Mouse (Mus musculus) stomach, embryonic 16.5 days (tissue): ENCODE data around the gene Slc40a1. TPM values are rescaled to one million over a fixed set of nuclear protein-coding genes. Genes with fewer than 3 reads are reported as not detected.
A peak's percentile ranks its signal among the peaks of the same experiment; 100 is the strongest.

ENCODE experiments used
- ATAC-seq: fragments of 200-750 bp; cut with Nextera tagmentation; 2 replicates; pipeline ENCODE4 v1.8.0; 2017; ENCODE audit warnings: moderate number of reproducible peaks, moderate TSS enrichment; ENCODE audit not compliant: insufficient read depth, low FRiP score
- H3K27ac ChIP-seq: fragments of 300-500 bp; sonication (generic); 2 replicates; pipeline ENCODE4 v1.5.1; 2014; ENCODE audit warnings: low read length
- H3K27me3 ChIP-seq: fragments of 300-500 bp; sonication (generic); 2 replicates; pipeline ENCODE4 v1.6.1; 2014; ENCODE audit warnings: low read length, control low read depth, mixed read lengths; ENCODE audit not compliant: control insufficient read depth, insufficient read depth
- H3K36me3 ChIP-seq: fragments of 300-500 bp; sonication (generic); 2 replicates; pipeline ENCODE4 v1.6.1; 2014; ENCODE audit warnings: low read length; ENCODE audit not compliant: control insufficient read depth, insufficient read depth
- H3K4me1 ChIP-seq: fragments of 300-500 bp; sonication (generic); 2 replicates; pipeline ENCODE4 v1.6.1; 2014; ENCODE audit warnings: low read length, control low read depth, mixed read lengths; ENCODE audit not compliant: control insufficient read depth, insufficient read depth
- H3K4me2 ChIP-seq: fragments of 300-500 bp; sonication (generic); 2 replicates; pipeline ENCODE4 v1.6.1; 2014; ENCODE audit warnings: low read depth, low read length, mixed read lengths
- H3K4me3 ChIP-seq: fragments of 300-500 bp; sonication (generic); replicated peaks from 2 replicates; pipeline ENCODE4 v1.5.1; 2014; ENCODE audit warnings: mild to moderate bottlenecking, low read length
- H3K9ac ChIP-seq: fragments of 300-500 bp; sonication (generic); 2 replicates; pipeline ENCODE4 v1.6.1; 2014; ENCODE audit warnings: low read length
- H3K9me3 ChIP-seq: fragments of 300-500 bp; sonication (generic); replicated peaks from 2 replicates; pipeline ENCODE4 v1.6.1; 2016; ENCODE audit warnings: low read length, control low read depth; ENCODE audit not compliant: control insufficient read depth
- WGBS: fragments of 180-500 bp; shearing (Covaris S2); extraction: QIAGEN DNeasy Blood & Tissue Kit; methylation state at CpG from one replicate; pipeline ENCODE4 v1.1.7; 2014; 5-methylcytosine and 5-hydroxymethylcytosine counted together
- polyA plus RNA-seq: library from polyadenylated mRNA; unstranded; fragments of >200 nt; fragmentation: Nextera tagmentation; extraction: Ambion mirVana; gene quantifications from 2 replicates; pipeline ENCODE4 v1.2.1, GENCODE M21; 2015

Gene Slc40a1
- polyA plus RNA-seq, result 123 and 142 TPM in 2 replicates

DNA sequence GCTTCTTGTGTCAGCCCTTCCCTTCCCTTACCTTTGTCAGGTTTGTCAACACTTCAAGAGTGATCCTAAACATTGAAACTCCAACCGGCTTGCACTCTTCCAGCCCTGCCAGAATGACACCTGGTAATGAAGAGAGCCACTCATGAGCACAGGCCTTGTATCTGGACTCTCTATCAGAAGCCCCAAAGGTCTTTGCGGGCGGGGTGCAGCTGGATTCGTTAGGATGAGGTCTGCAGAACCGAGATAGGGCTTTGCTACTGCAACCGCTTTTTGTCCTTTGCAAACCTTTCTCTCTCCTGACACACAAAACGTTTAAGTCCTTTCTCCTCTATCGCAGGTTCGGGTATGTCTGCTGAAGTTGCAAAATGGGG lies at the start of gene Slc40a1:
Slc40a1 (minus strand) TSS at position 131 of the 371 bp plus-strand sequence.
- Histone ChIP-seq H3K4me1 (peaks cover 10% of the 10 kb centered on the region), H3K27ac (peak within 1 kb of the TSS; percentile 70), H3K4me3 (peak within 1 kb of the TSS; percentile 68), H3K9ac (peak within 1 kb of the TSS; percentile 75), H3K27me3 (no peaks in the 10 kb centered on the region), H3K4me2 (peak within 1 kb of the TSS; percentile 59), H3K36me3 (no peaks in the 10 kb centered on the region), H3K9me3 (no peaks in the 10 kb centered on the region)
- 39% methylated on average over 9 of the region's 9 CpGs for WGBS
- peak; percentile 22; the same call in 1 of the 2 replicates for ATAC-seq

DNA sequence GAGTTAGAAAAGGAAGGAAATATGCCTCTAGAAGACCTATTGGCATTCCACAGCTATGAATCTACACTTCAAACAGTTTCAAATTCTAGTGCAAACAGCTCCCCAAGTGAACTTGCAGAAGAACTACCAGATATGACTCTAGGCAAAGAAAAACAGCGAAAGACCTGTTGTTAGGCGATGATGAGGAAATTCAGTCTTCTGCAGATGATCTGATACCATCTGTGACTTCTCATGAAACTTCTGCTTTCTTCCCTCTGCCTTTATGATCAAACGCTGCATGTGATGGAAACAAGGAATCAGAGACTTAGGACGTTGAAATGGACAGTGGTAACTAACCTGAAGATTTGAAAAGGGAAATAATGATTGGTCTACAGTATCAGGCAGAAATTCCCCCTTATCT lies 45.0 kb upstream of the Slc40a1 start:
- Histone ChIP-seq H3K4me1 (no peaks in the 10 kb centered on the region), H3K27me3 (no peaks in the 10 kb centered on the region), H3K4me2 (no peak overlapping the region), H3K4me3 (no peak overlapping the region), H3K9me3 (no peaks in the 10 kb centered on the region), H3K36me3 (no peaks in the 10 kb centered on the region), H3K27ac (no peak overlapping the region), H3K9ac (no peak overlapping the region)
- ATAC-seq, result no peak
- WGBS, result 80% methylated on average over 4 of the region's 4 CpGs

DNA sequence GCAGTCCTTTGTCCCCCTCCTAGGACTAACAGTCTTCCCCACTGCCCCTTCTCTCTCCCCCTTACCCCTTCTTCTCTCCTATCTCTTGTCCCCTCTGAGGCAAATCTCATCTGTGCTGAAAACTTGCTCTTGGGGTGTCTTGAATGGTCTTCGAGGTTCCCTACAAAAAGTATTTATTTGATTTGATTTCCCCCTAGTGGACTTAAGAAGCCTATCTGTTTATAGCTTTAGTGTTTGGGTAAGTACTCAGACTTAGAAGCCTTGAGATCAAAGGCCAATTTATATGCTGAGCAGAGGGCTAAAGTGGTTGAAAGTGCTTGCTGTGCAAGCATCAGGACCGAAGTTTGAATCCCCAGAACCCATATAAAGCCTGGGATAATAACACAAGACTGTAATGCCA lies 22.7 kb upstream of the Slc40a1 start:
- WGBS, result 63% methylated on average over 2 of the region's 2 CpGs
- Histone ChIP-seq H3K4me1 (no peaks in the 10 kb centered on the region), H3K4me3 (no peak overlapping the region), H3K27me3 (no peaks in the 10 kb centered on the region), H3K9ac (no peak overlapping the region), H3K9me3 (no peaks in the 10 kb centered on the region), H3K36me3 (no peaks in the 10 kb centered on the region), H3K27ac (no peak overlapping the region), H3K4me2 (no peak overlapping the region)
- ATAC-seq, result no peak

DNA sequence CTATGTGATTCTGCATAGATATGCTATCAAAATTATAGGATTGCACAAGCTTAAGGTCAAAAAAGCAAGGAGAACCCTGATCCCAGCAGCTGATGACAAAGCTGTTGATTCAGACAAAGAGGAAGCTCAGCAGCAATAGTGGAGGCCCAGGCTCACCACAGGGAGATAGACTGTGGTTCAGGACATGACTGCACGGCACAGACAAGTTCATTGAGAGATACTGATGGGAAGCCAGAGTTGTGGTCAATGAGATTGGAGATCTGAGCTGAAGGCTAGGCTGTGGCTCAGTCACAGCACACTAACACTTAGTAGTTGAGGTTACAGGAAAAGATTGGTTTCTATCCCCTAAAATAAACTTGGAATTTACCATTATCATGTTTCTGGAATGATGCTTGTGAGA lies 21.5 kb upstream of the Slc40a1 start:
- no peak for ATAC-seq
- Histone ChIP-seq H3K4me2 (no peak overlapping the region), H3K36me3 (no peaks in the 10 kb centered on the region), H3K4me3 (no peak overlapping the region), H3K9ac (no peak overlapping the region), H3K27me3 (no peaks in the 10 kb centered on the region), H3K9me3 (no peaks in the 10 kb centered on the region), H3K4me1 (no peaks in the 10 kb centered on the region), H3K27ac (no peak overlapping the region)
- WGBS, result 77% methylated on average over 1 of the region's 1 CpGs

DNA sequence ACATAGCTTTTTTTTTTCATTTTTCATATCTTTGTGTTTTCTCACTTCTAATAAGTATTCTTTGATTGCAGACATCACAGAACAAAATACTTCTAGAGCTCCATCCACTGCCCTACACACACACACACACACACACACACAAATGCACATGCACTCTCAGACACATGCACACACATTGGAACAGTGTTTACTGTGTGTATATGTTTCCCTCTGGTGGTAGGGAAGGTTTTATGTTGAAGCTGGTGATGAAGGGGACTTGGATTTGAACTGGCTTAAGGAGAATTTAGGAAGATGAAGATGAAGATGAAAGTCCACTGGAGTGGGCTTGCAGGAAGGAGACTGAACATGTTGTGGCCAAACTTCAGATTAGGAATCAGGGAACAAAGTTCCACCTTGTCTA lies 4.8 kb upstream of the Slc40a1 start:
- H3K9me3 ChIP-seq, result no peaks in the 10 kb centered on the region
- peaks cover 4% of the 10 kb centered on the region; the same call in 1 of the 2 replicates for H3K4me1 ChIP-seq
- no peaks in the 10 kb centered on the region for H3K27me3 ChIP-seq
- H3K4me2 ChIP-seq, result no peak overlapping the region
- H3K4me3 ChIP-seq, result no peak overlapping the region
- no peak overlapping the region for H3K27ac ChIP-seq
- no peaks in the 10 kb centered on the region for H3K36me3 ChIP-seq
- no peak overlapping the region for H3K9ac ChIP-seq
- no peak for ATAC-seq

DNA sequence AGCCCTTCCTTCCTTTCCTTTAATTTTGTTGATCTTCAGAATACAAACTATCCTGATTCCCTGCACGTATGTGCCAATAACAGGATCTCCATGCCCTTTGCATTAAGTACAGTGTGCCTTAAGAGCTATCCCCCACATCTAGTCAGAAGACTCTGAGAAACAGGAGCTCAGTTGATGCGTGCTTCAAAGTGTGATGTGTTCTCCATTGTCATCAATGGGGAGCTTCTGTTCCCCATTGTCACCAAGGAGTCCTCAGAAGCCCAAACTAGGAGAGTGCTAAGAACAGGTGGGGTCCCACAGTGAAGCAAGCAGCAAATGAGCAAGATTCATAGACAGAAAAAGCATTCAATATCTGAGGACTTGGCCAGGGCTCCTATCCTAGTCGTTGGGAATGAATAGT lies 588 bp upstream of the Slc40a1 start:
- Histone ChIP-seq H3K9ac (no peak overlapping the region), H3K27ac (no peak overlapping the region), H3K4me2 (no peak overlapping the region), H3K4me1 (peaks cover 10% of the 10 kb centered on the region), H3K4me3 (no peak overlapping the region), H3K36me3 (no peaks in the 10 kb centered on the region), H3K27me3 (no peaks in the 10 kb centered on the region), H3K9me3 (no peaks in the 10 kb centered on the region)
- ATAC-seq, result no peak
- 52% methylated on average over 3 of the region's 3 CpGs for WGBS

DNA sequence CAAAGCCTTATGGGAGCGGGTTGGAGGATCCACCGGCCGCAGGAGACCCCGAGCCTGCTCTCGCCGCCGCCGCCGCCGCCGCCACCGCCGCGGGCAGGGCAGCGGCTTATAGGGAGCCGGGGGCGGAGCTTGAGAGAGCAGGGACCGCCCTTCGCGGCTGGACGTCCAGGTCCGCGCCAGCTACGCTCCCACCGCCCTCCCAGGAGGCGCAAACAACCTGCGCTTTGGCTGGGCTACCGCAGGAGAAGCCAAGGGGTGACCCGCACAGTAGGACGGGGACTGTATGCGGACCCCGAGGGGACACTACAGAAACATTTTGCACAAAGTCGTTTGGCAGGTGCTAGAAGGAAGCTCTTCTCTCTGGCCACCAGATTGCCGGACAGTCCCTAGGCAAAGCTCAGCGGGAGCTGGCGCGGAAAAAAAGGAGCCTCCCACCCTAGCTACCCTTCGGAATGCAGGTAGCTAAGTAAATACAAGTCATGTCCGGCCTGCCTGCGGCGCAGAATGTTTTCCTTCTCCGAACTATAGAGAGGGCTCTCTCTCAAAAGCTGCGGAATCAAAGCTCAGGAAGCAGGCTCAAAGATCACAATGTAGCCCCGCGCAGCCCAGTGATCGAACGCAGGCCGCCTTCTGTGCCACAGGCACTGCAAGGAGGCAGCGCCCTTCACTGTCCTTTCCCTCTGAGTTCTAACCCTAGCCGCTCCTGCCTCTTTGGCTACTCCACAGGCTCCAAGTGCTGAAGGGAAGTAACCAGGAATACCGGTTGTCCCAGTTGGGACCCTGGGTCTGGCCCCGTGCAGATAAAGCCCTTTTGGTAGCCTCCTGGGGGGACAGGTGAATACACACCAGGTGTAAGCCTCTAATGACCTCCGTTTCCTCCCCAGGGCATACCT lies 577 bp downstream of the Slc40a1 start:
- H3K4me2 ChIP-seq, result peak overlapping the region; percentile 59
- ATAC-seq, result peak; percentile 96
- H3K27ac ChIP-seq, result peak overlapping the region; percentile 70
- H3K36me3 ChIP-seq, result no peaks in the 10 kb centered on the region
- no peaks in the 10 kb centered on the region for H3K9me3 ChIP-seq
- under 1% methylated on average over 53 of the region's 53 CpGs for WGBS
- peak overlapping the region; percentile 75 for H3K9ac ChIP-seq
- H3K27me3 ChIP-seq, result no peaks in the 10 kb centered on the region
- peak overlapping the region; percentile 68 for H3K4me3 ChIP-seq
- H3K4me1 ChIP-seq, result peaks cover 13% of the 10 kb centered on the region

DNA sequence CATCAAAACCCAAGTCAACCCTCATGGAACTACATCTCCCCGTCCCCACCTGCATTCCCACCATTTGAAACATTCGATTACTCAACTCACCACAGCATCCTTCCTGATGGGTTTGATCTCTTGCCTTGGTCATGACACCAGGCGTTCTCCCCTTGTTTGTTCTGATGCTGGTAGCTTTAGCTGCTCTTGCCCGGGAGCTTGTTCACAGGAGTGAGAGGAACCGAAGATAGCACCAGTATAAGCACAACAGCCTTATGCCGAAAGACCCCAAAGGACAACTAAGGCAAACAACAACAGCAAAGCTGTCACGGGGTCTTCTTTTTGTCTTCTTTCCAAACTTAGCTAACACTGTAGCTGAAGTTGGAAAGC lies 1.2 kb downstream of the Slc40a1 start:
- 2% methylated on average over 7 of the region's 7 CpGs for WGBS
- H3K4me3 ChIP-seq, result peak overlapping the region; percentile 68
- peak overlapping the region; percentile 59 for H3K4me2 ChIP-seq
- no peaks in the 10 kb centered on the region for H3K36me3 ChIP-seq
- H3K27me3 ChIP-seq, result no peaks in the 10 kb centered on the region
- peaks cover 13% of the 10 kb centered on the region for H3K4me1 ChIP-seq
- ATAC-seq, result peak; percentile 11; the same call in 1 of the 2 replicates
- no peaks in the 10 kb centered on the region for H3K9me3 ChIP-seq
- peak overlapping the region; percentile 75 for H3K9ac ChIP-seq
- H3K27ac ChIP-seq, result peak overlapping the region; percentile 7; the same call in 1 of the 2 replicates

DNA sequence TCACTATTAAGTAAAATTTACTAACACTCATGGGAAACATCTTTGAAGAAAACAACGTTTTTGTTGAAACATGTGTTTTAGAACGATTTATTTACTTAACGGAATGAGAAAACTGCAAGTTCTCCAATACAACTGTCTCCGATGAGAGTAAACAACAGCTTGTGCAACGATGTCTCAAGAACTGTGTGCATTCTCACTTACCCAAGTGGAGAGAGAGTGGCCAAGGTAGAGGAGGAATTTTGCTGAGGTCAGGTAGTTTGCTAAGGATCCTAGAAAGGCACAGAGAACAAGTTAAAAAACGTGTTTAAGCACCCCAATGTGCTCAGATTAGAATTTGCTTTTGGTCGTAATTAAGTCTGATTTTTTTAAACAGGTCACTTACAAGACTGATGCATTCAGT lies 1.8 kb downstream of the Slc40a1 start:
- peak overlapping the region; percentile 59 for H3K4me2 ChIP-seq
- WGBS, result 37% methylated on average over 7 of the region's 7 CpGs
- peak overlapping the region; percentile 75; the same call in 1 of the 2 replicates for H3K9ac ChIP-seq
- no peaks in the 10 kb centered on the region for H3K36me3 ChIP-seq
- no peaks in the 10 kb centered on the region for H3K9me3 ChIP-seq
- no peaks in the 10 kb centered on the region for H3K27me3 ChIP-seq
- H3K4me1 ChIP-seq, result peaks cover 13% of the 10 kb centered on the region
- ATAC-seq, result no peak
- H3K4me3 ChIP-seq, result peak overlapping the region; percentile 68
- H3K27ac ChIP-seq, result no peak overlapping the region
